Mouse (Mus musculus) layer of hippocampus, adult 8-10 months (tissue): ENCODE results near the gene Trim80. TPM values are rescaled to one million over a fixed set of nuclear protein-coding genes. Genes with fewer than 3 reads are reported as not detected.
A peak's percentile ranks its signal among the peaks of the same experiment; 100 is the strongest.

ENCODE experiments used
- DNase-seq, 2 experiments: peaks; one replicate each; pipeline ENCODE4 v3.0.0; 2022; ENCODE audit warnings: low spot score in 2 of 2
- total RNA-seq, 4 experiments: library from RNA; stranded (reverse); gene quantifications; 2 replicates each; pipeline ENCODE4 v1.2.4; 2022

Trim80 gene
- total RNA-seq, result not detected

GRCm38 (mm10) chr11:115439906-115440595 is at the start of gene Trim80:
Gene Trim80 (plus strand): TSS chr11:115440545.
- no peak for DNase-seq

- no peak for DNase-seq
These were observed 49.0 kb upstream of the Trim80 start for GRCm38 (mm10) chr11:115391358-115391757.

GRCm38 (mm10) chr11:115393721-115394325 is 46.5 kb upstream of the Trim80 start:
- DNase-seq, result no peak

GRCm38 (mm10) chr11:115398085-115398484 is 42.3 kb upstream of the Trim80 start:
- DNase-seq, result no peak

- DNase-seq, result no peak
These were observed 40.2 kb upstream of the Trim80 start for GRCm38 (mm10) chr11:115400126-115400525.

- peak in 1 of 2 experiments; percentile 71 for DNase-seq
These were observed 39.5 kb upstream of the Trim80 start for GRCm38 (mm10) chr11:115400630-115401391.

GRCm38 (mm10) chr11:115403338-115404124 is 36.8 kb upstream of the Trim80 start, which contains the start of gene Mrpl58:
Gene Mrpl58 (plus strand): TSS chr11:115403752.
- peak in 1 of 2 experiments; percentile 83 for DNase-seq

GRCm38 (mm10) chr11:115405723-115406122 is 34.6 kb upstream of the Trim80 start:
- no peak for DNase-seq

GRCm38 (mm10) chr11:115406858-115407401 is 33.4 kb upstream of the Trim80 start:
- no peak for DNase-seq

GRCm38 (mm10) chr11:115408266-115408920 is 32.0 kb upstream of the Trim80 start:
- no peak for DNase-seq

- DNase-seq, result no peak
These were observed 30.8 kb upstream of the Trim80 start for GRCm38 (mm10) chr11:115409556-115409955.

GRCm38 (mm10) chr11:115419531-115420237 is 20.7 kb upstream of the Trim80 start, which contains the start of the genes Atp5h and Kctd2:
Gene Atp5h (minus strand): TSS chr11:115419962.
Gene Kctd2 (plus strand): TSS chr11:115420128.
- peak; percentile 94 to 95 for DNase-seq

- peak in 1 of 2 experiments; percentile 39 for DNase-seq
These were observed 19.8 kb upstream of the Trim80 start for GRCm38 (mm10) chr11:115420336-115421190.

GRCm38 (mm10) chr11:115421328-115421727 is 19.0 kb upstream of the Trim80 start:
- DNase-seq, result no peak

GRCm38 (mm10) chr11:115421972-115422371 is 18.4 kb upstream of the Trim80 start:
- DNase-seq, result no peak

- DNase-seq, result no peak
These were observed 17.3 kb upstream of the Trim80 start for GRCm38 (mm10) chr11:115423091-115423490.

- no peak for DNase-seq
These were observed 15.7 kb upstream of the Trim80 start for GRCm38 (mm10) chr11:115424666-115425065.

GRCm38 (mm10) chr11:115425671-115426070 is 14.7 kb upstream of the Trim80 start:
- no peak for DNase-seq
